Mouse (Mus musculus): ENCODE measurements around the gene Barhl2.

GRCm38 (mm10) chr5:106461431-106461830 lies 3.5 kb upstream of the Barhl2 start:
- no peak for TF ChIP-seq CTCF (IDR thresholded peaks at IDR 0.05; ENCODE audit: borderline replicate concordance, control insufficient read depth, extremely low read depth, insufficient read depth, low read length, poor library complexity)
- no peak for TF ChIP-seq POLR2A (IDR thresholded peaks at IDR 0.05; ENCODE audit: control insufficient read depth, extremely low read depth, insufficient read depth, low read length, poor library complexity)

All from thymus, adult 2 months (tissue).